Mouse (Mus musculus) E14TG2a.4 (cell line): Measurements from ENCODE around the gene Setd2.
A peak's percentile ranks its signal among the peaks of the same experiment; 100 is the strongest.

Experiments
- CTCF ChIP-seq: conservative IDR thresholded peaks from 2 replicates; pipeline ENCODE4 v1.5.1; 2014; ENCODE audit warnings: low read length
- NANOG ChIP-seq: IDR thresholded peaks from 2 replicates; pipeline ENCODE4 v1.6.1; 2014; ENCODE audit warnings: borderline replicate concordance, low read length, mixed read lengths

GRCm38 (mm10) chr9:110535114-110535513, 2.7 kb downstream of the Setd2 start:
- TF ChIP-seq CTCF (no peak), NANOG (0 out of 2 replicates have a peak, but pooled peaks have one; percentile 61)
